8 mouse cellular contexts compared by ENCODE assay signal in genomic region chr4:139351931-139352711, GRCm38 (mm10). TPM values are rescaled to one million over a fixed set of nuclear protein-coding genes. Genes with fewer than 3 reads are reported as not detected.
DNase-seq lines count a peak whose midpoint lies in the region; ATAC-seq lines count a peak whose summit lies in the region.

Gene Mrto4, minus strand, starts transcription at chr4:139352576.
Gene Emc1, plus strand, starts transcription at chr4:139352587.
Gene Ubr4, plus strand, starts transcription at chr4:139352609.

- H3K4me2 ChIP-seq in heart, embryonic 11.5 days: peak within 1 kb of the TSS; percentile 90
- peak within 1 kb of the TSS; percentile 92 for H3K4me2 ChIP-seq in kidney, embryonic 16.5 days (replicated peaks; ENCODE audit: low read depth, low read length)

- peak; percentile 88 for DNase-seq in CD4-positive helper T cell, adult 2 months (ENCODE audit: low read depth, low spot score)
- peak; percentile 76 for DNase-seq in brain, embryonic 18.5 days (ENCODE audit: low read depth, low spot score)
- DNase-seq in liver: peak; percentile 88
- DNase-seq in monocyte, adult 2 months (ENCODE audit: low read depth in 1 of 2, low spot score in 2 of 2): peak; percentile 68 to 79
- peak; percentile 69 to 79 for DNase-seq in spleen, postnatal 14 days (ENCODE audit: low spot score in 2 of 2)

- peaks cover 64% of the 10 kb centered on the region for H3K36me3 ChIP-seq in erythroblast, embryonic 14.5 days (ENCODE audit: control insufficient read depth)
- peaks cover 21% of the 10 kb centered on the region for H3K36me3 ChIP-seq in heart, embryonic 11.5 days (ENCODE audit: control insufficient read depth, insufficient read depth, low read length)
- H3K36me3 ChIP-seq in kidney, embryonic 16.5 days (ENCODE audit: insufficient read depth, low read length): peaks cover 33% of the 10 kb centered on the region

- H3K4me3 ChIP-seq in erythroblast, embryonic 14.5 days (replicated peaks): peak within 1 kb of the TSS; percentile 81
- peak within 1 kb of the TSS; percentile 82 for H3K4me3 ChIP-seq in heart, embryonic 11.5 days (ENCODE audit: low read depth, low read length)
- H3K4me3 ChIP-seq in kidney, embryonic 16.5 days (ENCODE audit: low read length): peak within 1 kb of the TSS; percentile 95

- H3K9ac ChIP-seq in heart, embryonic 11.5 days (ENCODE audit: low read depth, low read length): peak within 1 kb of the TSS; percentile 78
- H3K9ac ChIP-seq in kidney, embryonic 16.5 days (replicated peaks; ENCODE audit: low read length): peak within 1 kb of the TSS; percentile 90

- 1% methylated on average over 64 of the region's 64 CpGs for WGBS in heart, embryonic 11.5 days (ENCODE audit: insufficient replicate concordance)
- WGBS in kidney, embryonic 16.5 days: under 1% methylated on average over 64 of the region's 64 CpGs

- no peaks in the 10 kb centered on the region for H3K9me3 ChIP-seq in erythroblast, embryonic 14.5 days (ENCODE audit: control insufficient read depth, low read length)
- H3K9me3 ChIP-seq in heart, embryonic 11.5 days (replicated peaks; ENCODE audit: control insufficient read depth, low read length): no peaks in the 10 kb centered on the region
- H3K9me3 ChIP-seq in kidney, embryonic 16.5 days (ENCODE audit: low read length): no peaks in the 10 kb centered on the region

- ATAC-seq in heart, embryonic 11.5 days (replicated peaks; ENCODE audit: insufficient number of reproducible peaks, low FRiP score, low TSS enrichment): peak; percentile 86
- peak; percentile 96 for ATAC-seq in kidney, embryonic 16.5 days (ENCODE audit: low FRiP score, low TSS enrichment)

- no peaks in the 10 kb centered on the region for H3K27me3 ChIP-seq in erythroblast, embryonic 14.5 days (ENCODE audit: control insufficient read depth)
- H3K27me3 ChIP-seq in heart, embryonic 11.5 days (ENCODE audit: control insufficient read depth, insufficient read depth, low read length): no peaks in the 10 kb centered on the region
- H3K27me3 ChIP-seq in kidney, embryonic 16.5 days (ENCODE audit: insufficient read depth, low read length): no peaks in the 10 kb centered on the region

- peaks cover 54% of the 10 kb centered on the region for H3K4me1 ChIP-seq in erythroblast, embryonic 14.5 days (ENCODE audit: control insufficient read depth)
- H3K4me1 ChIP-seq in heart, embryonic 11.5 days (ENCODE audit: control insufficient read depth, insufficient read depth, low read length): peaks cover 14% of the 10 kb centered on the region
- peaks cover 16% of the 10 kb centered on the region for H3K4me1 ChIP-seq in kidney, embryonic 16.5 days (ENCODE audit: insufficient read depth, low read length)

- H3K27ac ChIP-seq in heart, embryonic 11.5 days (ENCODE audit: low read depth, low read length): peak within 1 kb of the TSS; percentile 89
- H3K27ac ChIP-seq in kidney, embryonic 16.5 days (ENCODE audit: low read length): peak within 1 kb of the TSS; percentile 98

RNA-seq across cellular contexts. Expression of gene Mrto4, which starts in this region (rescaled TPM):
- 6.4 and 7.7 TPM in 2 replicates for polyA plus RNA-seq in erythroblast, embryonic 14.5 days (2012)
- 88.6 and 98.2 TPM in 2 replicates for polyA plus RNA-seq in heart, embryonic 11.5 days (2014; fragmentation: Nextera tagmentation; extraction: Ambion mirVana)
- 122 and 123 TPM in 2 replicates for polyA plus RNA-seq in kidney, embryonic 16.5 days (2015; fragmentation: Nextera tagmentation; extraction: Ambion mirVana)

RNA-seq across cellular contexts. Expression of gene Emc1, which starts in this region (rescaled TPM):
- 0.37 and 0.43 TPM in 2 replicates for polyA plus RNA-seq in erythroblast, embryonic 14.5 days (2012)
- 31.8 and 38.4 TPM in 2 replicates for polyA plus RNA-seq in heart, embryonic 11.5 days (2014; fragmentation: Nextera tagmentation; extraction: Ambion mirVana)
- 27.6 and 32.7 TPM in 2 replicates for polyA plus RNA-seq in kidney, embryonic 16.5 days (2015; fragmentation: Nextera tagmentation; extraction: Ambion mirVana)

RNA-seq across cellular contexts. Expression of gene Ubr4, which starts in this region (rescaled TPM):
- 14.8 and 24.3 TPM in 2 replicates for polyA plus RNA-seq in erythroblast, embryonic 14.5 days (2012)
- 69.0 and 71.5 TPM in 2 replicates for polyA plus RNA-seq in heart, embryonic 11.5 days (2014; fragmentation: Nextera tagmentation; extraction: Ambion mirVana)
- polyA plus RNA-seq in kidney, embryonic 16.5 days (2015; fragmentation: Nextera tagmentation; extraction: Ambion mirVana): 72.2 and 73.6 TPM in 2 replicates

Comparison
In these comparisons a context has a peak if more than half of its experiments do, and no peak if none do; other contexts are left out.
1. Peak in every context shown above with its lines: DNase-seq, ATAC-seq, H3K4me3 ChIP-seq and H3K27ac ChIP-seq.
2. RNA of gene Mrto4 (polyA plus RNA-seq): 122 to 123 TPM in kidney, embryonic 16.5 days and 88.6 to 98.2 TPM in heart, embryonic 11.5 days; 6.4 to 7.7 TPM in erythroblast, embryonic 14.5 days; every median in the first group is over 10 times any median in the second.
3. RNA of gene Emc1 (polyA plus RNA-seq): 31.8 to 38.4 TPM in heart, embryonic 11.5 days and 27.6 to 32.7 TPM in kidney, embryonic 16.5 days; 0.37 to 0.43 TPM in erythroblast, embryonic 14.5 days; every median in the first group is over 10 times any median in the second.